Mouse (Mus musculus) frontal cortex, adult (tissue): ENCODE data around the gene Cdk7.
A peak's percentile ranks its signal among the peaks of the same experiment; 100 is the strongest.
"Not testable (repeated sequence)": the region's sequence is repeated elsewhere in the genome, so short reads cannot be mapped to it uniquely, and the experiment has no call there.

ENCODE experiments used
- ATAC-seq: cut with Nextera tagmentation; 2 replicates; pipeline ENCODE4 v1.9.2; 2017; ENCODE audit warnings: mild to moderate bottlenecking, moderate library complexity, mixed read lengths; ENCODE audit not compliant: low TSS enrichment

Gene Cdk7

GRCm38 (mm10) chr13:100730861-100731176, at the start of gene Cdk7:
Gene Cdk7, minus strand, starts transcription at chr13:100730939.
- ATAC-seq, result peak; percentile 98

DNA sequence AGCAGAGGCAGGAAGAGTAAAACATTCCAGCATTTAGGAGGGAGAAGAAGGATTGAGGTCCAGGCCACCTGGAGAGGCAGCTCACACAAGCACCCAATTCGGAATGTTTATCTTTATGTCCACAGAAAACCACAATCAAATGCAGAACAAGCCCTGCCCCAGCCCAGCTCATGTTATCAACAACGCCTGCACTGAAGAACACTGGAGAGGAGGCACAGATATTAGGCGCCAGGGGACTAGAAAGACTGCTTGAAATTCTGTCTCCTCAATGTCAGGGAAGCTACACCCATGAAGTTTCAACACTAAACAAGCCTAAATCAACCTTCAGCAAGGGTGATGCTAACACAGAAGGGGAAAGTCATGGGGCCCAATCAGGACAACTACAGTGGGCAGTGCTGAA, 46.8 kb upstream of the Cdk7 start:
- no peak for ATAC-seq

GRCm38 (mm10) chr13:100776710-100777109, 46.0 kb upstream of the Cdk7 start:
- ATAC-seq, result no peak

DNA sequence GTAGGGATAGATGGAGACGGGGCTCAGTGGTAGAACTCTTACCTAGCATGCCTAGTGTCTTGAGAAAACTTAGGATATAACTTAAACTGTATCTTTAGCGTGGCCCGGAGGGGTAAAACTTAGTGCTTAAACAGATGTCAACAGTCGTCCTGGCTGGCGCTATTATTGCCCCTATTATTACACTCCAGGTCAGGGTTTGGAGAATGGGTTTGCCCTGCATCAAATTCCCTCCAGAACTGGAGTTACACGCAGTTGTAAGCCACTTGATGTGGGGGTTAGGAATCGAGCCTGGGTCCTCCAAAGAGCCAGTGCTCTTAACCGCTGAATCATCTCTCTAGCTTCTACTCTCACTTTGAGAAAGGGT, 45.3 kb upstream of the Cdk7 start:
- ATAC-seq, result peak; percentile 39; the same call in 1 of the 2 replicates

DNA sequence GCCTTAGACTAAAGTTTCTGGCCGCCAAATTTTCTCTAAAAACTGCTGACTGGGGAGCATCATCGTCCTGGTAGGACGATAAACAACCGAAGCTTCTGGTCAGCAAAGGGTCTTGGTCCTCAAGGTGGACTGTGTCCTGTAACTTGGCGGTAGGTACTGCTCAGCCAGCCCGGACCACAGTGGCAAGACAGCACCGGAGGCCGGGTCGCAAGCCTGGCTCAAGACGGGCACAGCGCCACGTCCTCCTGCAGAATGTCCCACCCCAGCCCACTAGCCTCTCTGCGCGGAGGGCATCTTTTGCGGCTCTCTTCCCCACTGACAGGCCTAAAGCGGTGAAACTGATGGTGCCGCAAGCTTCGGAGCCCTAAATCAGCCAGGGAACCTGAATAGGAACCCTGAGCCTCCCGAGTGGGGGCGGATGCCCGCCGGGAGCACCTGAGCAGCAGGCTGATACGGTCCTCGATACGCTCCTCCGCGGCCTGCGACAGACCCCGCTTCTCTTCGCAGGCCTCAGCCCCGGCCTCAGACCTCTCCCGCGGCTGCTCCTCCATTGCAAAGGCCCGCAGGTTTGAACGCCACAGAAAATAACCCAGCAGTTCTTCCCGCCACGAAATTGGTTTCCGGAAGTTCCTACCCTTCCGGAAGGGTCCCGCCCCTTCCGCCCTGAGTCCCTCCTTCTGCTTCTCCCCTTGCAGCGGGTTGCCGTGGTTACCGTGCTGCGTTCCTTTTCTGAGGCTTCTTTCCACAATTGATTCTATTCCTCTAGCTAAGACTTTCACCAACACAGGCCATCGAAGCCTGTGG, 44.7 kb upstream of the Cdk7 start, which contains the start of gene Cenph:
Cenph (minus strand) TSS at position 648 of the 804 bp plus-strand sequence.
- peak; percentile 100 for ATAC-seq

DNA sequence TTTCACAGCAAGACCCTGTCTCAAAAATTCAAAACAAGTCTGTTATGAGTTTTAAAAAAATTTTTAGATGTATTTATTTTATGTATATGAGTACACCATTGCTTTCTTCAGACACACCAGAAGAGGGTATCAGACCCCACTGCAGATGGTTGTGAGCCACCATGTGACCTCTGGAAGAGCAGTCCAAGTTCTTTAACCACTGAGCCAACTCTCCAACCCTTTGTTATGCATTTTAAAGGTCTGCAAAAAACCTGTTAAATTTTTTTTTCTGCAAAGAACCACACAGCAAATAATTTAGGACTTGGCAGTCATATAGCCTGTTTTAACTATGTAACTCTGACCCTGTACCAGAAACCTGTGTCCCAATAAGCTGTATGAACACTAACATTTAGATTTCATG, 44.0 kb upstream of the Cdk7 start:
- ATAC-seq, result no peak

- no peak for ATAC-seq
Observed at GRCm38 (mm10) chr13:100755329-100755728, 24.6 kb upstream of the Cdk7 start.

GRCm38 (mm10) chr13:100754186-100754585, 23.4 kb upstream of the Cdk7 start:
- no peak for ATAC-seq

DNA sequence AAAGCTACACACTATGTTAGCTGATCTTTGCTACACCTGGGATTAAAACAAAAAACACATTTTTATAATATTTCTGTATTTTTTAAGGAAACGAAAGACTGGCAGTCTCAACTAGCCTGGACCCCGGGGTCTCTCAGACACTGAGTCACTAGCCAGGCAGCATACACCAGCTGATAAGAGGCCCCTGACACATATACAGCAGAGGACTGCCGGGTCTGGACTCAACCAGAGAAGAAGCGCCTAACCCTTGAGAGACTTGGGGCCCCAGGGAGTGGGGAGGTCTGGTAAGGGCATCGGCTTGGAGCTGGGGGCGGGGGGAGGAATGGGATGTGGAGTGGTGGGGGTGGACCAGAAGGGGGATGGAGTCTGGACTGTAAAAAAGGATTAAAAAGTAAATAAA, 22.3 kb upstream of the Cdk7 start:
- ATAC-seq, result no peak

DNA sequence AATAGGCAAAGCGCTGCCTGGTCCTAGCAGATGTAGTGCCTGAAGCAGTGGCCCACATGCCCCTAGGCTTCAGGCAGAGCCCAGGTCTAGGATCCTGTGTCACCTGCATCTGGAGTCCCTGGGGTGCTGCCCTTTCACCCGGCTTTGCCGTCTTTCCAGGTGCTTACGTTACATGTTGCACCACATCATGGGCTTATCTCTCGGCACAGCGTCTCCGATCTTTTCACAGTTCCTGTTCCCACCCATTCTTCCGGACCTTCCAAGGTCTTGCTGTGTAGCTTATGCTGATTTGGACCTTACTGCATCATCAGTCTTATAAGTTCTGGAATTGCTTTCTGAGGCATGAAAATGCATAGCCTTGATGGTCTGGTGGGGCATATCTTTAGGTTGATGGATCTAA, 21.8 kb upstream of the Cdk7 start:
- ATAC-seq, result no peak

DNA sequence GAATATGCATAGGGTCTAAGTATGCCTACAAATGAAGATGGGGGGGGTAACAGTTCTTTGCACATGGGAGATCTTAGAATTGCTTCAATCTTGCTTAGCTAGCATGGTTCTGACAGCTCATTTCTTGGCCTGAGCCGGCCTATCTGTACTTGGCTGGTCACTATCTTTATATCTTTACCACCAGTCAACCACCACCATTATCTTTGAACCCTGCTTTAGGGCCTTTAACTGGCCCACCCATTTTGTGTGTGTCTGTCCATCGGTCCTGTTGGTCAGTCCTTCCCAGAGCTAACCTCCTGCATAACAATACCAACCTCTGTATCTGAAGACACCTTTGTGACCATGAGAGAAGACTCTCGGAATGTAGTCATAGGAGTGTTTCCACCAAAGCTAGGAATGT, 20.7 kb upstream of the Cdk7 start:
- no peak for ATAC-seq

DNA sequence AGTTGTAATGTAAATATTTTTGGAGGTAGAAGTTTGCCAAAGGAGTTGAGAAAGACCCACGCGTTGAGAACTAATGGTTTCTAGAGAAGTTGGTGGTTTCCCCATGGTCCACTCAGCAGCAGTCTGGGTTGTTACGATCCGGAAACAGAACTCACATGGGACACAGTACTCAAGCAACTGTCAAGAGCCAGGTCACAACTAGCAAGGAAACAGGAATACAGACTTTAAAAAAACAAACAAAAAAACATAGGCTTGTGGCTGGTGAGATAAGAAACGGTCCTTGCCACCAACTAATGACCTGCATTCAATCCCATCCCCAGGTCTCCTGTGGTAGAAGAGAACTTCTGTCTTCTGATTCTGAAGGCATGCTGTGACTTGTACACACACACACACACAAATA, 20.1 kb upstream of the Cdk7 start:
- ATAC-seq, result no peak

GRCm38 (mm10) chr13:100748638-100749037, 17.9 kb upstream of the Cdk7 start:
- no peak for ATAC-seq

- peak; percentile 5; the same call in 1 of the 2 replicates for ATAC-seq
Observed at GRCm38 (mm10) chr13:100746090-100746489, 15.4 kb upstream of the Cdk7 start.

DNA sequence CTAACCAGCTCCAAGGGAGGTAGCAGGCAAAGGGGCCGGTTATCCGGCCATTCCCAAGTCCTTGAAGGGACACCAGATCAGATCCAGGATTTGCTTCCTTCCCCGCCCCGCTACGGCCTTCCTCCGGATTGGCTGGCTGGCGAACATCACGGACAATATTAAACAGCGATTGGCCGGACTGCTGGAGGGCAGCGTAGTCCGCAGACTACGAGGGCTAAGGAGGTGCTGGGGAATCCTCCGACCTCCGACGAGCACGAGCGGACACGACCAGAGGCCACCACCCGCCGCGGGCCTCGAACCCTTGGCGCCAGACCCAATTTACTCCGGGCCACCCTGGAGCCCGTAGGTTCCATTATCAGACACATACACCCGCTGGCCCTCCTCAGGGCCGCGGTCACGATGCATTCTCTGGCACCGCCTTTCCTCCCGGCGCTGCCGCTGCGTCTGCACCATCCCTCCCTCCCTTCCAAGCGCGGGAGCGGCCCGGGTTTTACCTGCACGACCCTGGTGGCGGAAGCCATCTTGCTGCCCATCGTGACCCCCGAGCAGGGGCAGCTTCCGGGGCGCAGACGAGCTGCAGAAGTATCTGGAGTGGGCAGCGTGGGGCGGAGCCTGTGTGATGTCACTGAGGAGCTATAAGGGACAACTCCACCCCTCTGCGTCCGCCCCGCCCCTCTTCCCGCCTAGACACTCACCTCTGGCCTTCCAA, 13.5 kb upstream of the Cdk7 start, which contains the start of gene Mrps36:
Mrps36 (minus strand) TSS at position 624 of the 709 bp plus-strand sequence.
- ATAC-seq, result peak; percentile 91

DNA sequence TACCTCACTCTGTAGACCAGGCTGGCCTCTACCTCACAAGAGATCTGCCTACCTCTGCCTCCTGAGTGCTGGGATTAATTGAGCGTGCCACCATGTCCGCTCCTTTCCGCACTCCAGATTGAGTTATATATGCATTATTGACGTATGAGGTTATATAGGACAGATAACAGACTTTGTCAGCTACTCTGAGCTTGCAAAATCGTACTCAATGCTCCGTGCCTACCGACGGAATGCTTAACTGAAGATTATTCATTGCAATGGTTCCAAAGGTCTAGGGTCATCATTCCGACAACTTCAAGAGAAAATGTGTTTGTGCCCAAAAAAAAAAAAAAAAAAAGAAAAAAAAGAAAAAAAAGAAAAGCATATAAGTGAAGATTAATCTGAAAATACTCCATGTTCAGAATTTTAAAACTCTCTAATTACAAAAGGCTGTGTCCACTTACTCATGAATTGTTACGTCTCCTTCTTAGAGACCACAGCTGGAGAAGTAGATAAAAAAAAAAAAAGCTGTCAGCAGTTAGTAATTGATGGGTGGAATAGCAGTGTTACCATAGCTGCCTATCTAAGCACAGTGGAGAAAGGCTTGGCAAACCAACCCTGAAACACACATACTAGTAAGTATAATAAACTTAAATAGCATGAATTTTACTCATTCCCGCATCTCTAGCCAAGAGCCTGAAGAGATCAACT, 12.8 kb upstream of the Cdk7 start:
- ATAC-seq, result peak; percentile 21

GRCm38 (mm10) chr13:100742831-100743230, 12.1 kb upstream of the Cdk7 start:
- ATAC-seq, result no peak

DNA sequence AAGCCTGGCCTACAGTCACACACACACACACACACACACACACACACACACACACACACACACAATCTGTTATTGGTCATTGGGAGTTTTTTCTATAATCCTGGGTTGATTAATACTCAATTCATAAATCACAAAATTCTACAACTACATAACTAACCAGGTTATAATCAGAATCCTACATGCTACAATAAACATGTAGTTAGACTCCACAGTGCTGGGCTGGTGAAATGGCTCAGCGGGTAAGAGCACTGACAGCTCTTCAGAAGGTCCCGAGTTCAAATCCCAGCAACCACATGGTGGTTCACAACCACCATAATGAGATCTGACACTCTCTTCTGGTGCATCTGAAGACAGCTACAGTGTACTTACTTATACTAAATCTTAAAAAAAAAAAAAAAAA, 2.0 kb upstream of the Cdk7 start:
- ATAC-seq, result no peak

GRCm38 (mm10) chr13:100731462-100732046, 815 bp upstream of the Cdk7 start:
- ATAC-seq, result not testable (repeated sequence)

DNA sequence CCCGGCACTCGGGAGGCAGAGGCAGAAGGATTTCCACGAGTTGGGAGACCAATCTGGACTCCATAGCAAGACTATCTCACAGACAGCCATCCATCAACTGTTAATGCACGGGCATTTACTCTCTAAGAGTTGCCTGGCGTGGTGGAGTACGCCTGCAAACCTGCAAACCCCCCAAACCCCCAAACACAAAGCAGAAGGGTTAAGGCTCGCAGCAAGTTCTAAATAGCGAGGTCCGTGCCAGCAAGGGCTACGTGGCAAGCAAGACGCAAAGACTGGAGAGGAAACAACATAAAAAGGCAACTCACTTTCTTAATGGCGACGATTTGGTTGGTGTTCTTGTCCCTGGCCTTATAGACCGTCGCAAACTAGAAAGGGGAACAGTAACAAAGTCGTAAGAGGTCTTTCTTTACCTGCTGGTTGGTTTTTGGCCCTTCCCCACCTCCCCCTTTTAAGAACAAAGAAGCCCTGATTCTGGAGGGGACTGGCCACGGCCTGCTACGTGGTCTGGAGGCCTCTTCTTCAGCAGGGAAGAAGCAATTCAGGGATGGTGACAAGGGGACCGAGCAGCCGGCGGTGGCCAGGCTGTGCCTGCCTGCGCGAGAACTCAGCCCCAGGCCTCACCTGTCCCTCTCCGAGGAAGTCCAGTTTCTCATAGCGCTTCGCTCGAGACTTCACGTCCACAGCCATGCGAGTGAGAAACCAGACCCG, 432 bp downstream of the Cdk7 start:
- peak; percentile 91 for ATAC-seq

DNA sequence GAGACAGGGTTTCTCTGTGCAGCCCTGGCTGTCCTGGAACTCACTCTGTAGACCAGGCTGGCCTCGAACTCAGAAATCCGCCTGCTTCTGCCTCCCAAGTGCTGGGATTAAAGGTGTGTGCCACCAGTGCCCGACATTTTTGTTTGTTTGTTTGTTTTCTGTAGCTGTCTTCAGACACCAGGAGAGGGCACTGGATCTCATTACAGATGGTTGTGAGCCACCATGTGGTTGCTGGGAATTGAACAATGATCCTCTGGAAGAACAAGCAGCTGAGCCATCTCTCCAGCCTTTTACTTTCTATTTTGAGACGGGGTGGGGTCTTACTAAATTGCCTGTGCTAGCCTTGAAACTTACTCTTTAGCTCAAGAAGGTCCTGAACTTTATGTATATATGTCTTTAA, 2.2 kb downstream of the Cdk7 start:
- not testable (repeated sequence) for ATAC-seq

GRCm38 (mm10) chr13:100728086-100728485, 2.7 kb downstream of the Cdk7 start:
- ATAC-seq, result no peak
